Mouse (Mus musculus): ENCODE measurements around the gene Anxa9.
A peak's percentile ranks its signal among the peaks of the same experiment; 100 is the strongest.

Gene Anxa9

GRCm38 (mm10) chr3:95313476-95313875 is 6.5 kb upstream of the Anxa9 start:
- DNase-seq = no peak

DNA sequence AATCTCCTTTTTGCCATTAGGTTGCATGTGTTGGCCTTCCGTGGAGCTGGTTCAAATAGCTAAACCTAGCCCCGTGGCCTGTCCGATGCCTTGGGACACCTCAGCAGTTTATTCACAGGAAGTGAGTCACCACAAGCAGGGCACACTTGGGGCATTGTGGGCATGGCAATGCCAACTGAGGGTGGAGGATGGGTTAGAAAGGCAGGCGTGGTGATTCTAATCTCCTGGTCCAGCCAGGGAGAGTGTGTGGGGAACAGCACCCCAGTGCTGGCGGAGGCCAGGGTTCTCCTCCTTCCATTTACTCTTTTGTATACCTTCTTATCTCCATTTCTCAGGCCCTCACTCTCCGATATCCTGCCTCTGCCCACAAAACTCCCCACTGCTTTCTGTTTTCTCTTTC is 5.6 kb upstream of the Anxa9 start:
- no peak for DNase-seq

- DNase-seq = peak; percentile 71
Measured at GRCm38 (mm10) chr3:95310968-95311882, 4.2 kb upstream of the Anxa9 start.

- no peak for DNase-seq
Measured at GRCm38 (mm10) chr3:95310496-95310895, 3.5 kb upstream of the Anxa9 start.

DNA sequence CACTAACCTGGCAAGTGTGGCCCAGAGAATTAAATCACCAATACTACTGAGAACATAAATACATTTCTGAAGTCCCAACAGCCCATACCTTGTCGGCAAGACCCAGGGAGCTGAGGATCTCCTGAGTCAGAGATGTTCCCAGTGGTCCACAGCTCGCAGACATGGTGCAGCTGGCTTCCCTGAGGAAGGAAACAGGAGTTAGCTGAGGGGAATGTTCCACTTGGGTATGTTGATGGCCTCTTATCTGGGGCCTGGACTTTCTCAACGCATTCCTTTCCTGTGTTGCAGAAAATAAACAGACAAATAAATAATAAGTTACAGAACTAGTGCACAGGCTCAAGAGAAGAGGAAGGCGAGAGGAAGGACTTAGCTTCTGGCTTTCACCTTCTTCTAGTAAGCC is 732 bp downstream of the Anxa9 start:
- no peak for DNase-seq

- DNase-seq = no peak
Measured at GRCm38 (mm10) chr3:95301204-95301796, 5.7 kb downstream of the Anxa9 start.

DNA sequence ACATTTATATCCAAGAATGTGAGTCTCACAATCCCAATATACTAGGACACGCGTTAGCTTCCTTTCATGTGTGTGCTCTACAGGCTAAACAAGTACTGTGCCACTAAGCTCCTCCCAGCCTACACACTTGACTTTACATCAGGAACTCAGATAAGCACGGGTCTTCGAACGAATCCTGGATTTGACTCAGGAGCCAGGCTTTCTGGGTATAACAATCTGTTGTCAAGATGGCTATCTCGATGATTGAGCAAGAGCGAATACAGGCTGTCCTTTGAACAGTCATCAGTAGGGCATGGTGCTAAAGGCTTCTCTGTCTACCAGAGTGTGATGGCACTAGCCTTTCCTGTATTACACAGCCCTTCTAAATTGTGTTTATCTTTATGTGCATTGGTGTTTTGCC is 9.0 kb downstream of the Anxa9 start:
- DNase-seq = no peak

DNA sequence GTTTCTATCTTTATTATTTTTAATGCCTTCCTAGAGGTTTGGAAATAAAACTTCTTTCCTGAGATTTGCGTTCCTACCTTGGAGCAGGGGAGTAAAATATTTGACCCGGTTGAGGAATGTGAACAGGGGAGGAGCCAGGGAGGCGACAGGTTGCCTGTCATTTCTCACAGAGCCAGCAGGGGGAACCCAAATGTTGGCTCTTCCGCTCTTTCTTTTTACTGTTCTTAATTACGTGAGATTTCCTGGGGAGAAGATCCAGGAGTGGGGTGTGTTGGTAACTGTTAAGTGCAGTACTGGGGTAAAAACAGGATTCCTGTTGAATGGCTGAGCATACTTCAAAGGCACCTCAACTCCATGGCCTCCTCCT is 10.9 kb downstream of the Anxa9 start:
- DNase-seq = no peak

GRCm38 (mm10) chr3:95295321-95296102 is 11.5 kb downstream of the Anxa9 start:
- DNase-seq = no peak

GRCm38 (mm10) chr3:95294718-95295117 is 12.3 kb downstream of the Anxa9 start:
- DNase-seq = no peak

- no peak for DNase-seq
Measured at GRCm38 (mm10) chr3:95294316-95294715, 12.7 kb downstream of the Anxa9 start.

GRCm38 (mm10) chr3:95293537-95293936 is 13.4 kb downstream of the Anxa9 start:
- no peak for DNase-seq

GRCm38 (mm10) chr3:95292899-95293298 is 14.1 kb downstream of the Anxa9 start:
- DNase-seq = no peak

DNA sequence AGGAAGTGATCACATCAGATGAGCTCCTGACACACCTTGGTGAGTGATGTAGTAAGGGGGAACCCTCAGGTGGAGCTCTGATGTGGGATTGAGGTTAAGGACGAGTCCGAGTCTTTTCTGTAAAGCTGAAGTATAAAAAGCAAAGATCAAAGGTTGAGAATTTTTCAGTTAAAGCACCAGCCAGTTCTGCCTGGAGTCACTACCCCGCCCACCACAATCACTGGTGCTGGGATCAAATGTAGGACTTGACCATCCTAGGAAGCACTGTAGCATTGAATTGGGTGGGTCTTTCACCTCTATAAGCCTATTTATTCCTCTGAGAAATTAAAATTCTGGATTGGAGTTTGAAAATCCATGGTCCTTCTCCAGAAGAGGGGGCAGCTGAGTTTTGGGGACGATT is 15.9 kb downstream of the Anxa9 start:
- DNase-seq = no peak

DNA sequence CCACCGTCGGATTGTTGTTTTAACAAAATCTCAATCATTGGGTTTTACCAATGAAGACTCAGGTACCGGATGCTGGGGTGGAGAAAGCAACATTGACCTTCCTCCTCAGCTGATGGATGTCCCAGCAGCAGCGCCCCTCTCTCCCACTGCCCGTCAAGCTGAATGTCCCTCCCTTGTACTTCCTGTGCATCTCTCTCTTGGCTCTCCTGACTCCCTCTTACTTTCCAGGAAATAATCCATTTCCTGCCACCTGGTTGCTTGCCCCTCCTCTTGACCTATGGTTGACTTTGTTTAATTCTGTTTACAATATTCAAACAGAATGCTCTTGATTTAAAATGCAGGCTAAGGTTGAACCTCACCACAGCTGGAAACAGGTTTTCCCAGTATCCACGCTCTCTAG is 16.8 kb downstream of the Anxa9 start:
- DNase-seq = no peak

DNA sequence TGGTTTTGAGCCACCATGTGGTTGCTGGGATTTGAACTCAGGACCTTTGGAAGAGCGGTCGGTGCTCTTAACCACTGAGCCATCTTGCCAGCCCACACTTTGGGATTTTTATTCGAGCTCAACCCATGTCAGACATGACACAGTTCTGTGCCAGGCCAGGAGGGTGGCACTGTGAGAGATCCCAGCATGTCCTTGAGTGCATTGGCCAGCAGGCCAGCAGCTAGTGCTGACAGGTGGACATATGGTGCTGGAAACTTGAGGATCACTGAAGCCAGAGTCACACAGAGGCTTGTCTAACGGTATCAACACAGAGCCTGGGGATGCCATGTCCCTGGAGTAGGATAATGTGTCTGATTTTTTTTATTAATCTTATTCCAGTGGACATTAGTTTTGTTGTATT is 17.6 kb downstream of the Anxa9 start:
- peak; percentile 92 for DNase-seq

DNA sequence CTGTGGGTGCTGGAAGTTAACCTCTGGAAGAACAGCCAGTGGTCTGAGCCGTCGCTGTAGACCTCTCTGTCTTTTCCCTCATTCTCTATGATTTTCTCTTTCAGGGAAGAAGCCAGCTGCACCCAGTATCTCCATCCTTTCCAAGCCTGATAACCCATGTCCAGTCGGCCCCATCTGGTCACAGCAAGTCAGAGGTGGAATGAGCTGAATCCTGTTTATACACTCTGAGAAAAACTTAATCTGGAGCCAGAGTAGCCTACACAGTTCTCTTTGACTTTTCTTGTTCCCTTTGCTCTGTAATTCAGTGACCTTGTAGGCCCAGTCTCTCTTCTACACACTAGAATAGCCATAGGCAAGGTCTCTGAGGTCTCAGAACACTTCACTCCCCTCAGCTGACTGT is 19.4 kb downstream of the Anxa9 start:
- no peak for DNase-seq

- peak; percentile 22 for DNase-seq
Measured at GRCm38 (mm10) chr3:95286510-95286909, 20.5 kb downstream of the Anxa9 start.

DNA sequence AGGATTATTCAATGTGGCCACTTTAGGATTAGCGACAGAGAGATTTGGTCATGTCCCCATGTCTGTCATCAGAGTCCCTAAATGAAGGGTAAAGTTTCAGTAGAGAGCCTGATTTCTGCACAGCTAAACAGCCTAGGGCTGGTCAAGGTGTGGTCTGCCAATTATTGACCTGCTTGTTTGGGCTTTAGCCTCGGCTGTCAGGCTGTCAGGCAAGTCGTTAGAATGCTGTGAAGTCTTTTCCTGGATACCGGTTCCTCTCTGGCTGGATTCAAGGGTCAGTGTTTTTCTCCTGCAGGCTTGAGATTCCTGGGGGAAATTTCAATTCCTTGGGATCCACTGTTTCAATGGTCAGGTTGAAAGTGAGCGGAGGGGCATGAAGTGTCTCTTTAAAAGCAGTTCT is 21.0 kb downstream of the Anxa9 start:
- DNase-seq = no peak

DNA sequence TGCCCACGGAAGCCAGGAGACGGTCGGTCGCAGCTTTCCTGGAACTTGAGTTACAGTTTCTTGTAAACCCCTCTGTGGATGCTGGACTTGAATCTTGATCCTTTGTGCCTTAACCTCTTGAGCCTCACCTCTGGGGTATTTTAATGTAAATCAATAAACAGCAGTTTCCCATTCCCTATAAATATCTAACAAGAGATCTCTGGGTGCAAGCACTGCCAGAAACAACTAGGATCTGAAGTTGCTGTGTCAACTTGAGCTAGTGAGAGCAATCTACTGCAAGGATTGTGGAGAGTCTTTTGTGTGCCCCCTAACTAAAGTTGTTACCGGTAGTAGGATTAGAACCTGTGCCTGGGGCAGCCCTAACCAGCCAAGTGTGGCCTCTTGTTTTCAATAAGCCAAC is 21.6 kb downstream of the Anxa9 start:
- DNase-seq = peak; percentile 22

DNA sequence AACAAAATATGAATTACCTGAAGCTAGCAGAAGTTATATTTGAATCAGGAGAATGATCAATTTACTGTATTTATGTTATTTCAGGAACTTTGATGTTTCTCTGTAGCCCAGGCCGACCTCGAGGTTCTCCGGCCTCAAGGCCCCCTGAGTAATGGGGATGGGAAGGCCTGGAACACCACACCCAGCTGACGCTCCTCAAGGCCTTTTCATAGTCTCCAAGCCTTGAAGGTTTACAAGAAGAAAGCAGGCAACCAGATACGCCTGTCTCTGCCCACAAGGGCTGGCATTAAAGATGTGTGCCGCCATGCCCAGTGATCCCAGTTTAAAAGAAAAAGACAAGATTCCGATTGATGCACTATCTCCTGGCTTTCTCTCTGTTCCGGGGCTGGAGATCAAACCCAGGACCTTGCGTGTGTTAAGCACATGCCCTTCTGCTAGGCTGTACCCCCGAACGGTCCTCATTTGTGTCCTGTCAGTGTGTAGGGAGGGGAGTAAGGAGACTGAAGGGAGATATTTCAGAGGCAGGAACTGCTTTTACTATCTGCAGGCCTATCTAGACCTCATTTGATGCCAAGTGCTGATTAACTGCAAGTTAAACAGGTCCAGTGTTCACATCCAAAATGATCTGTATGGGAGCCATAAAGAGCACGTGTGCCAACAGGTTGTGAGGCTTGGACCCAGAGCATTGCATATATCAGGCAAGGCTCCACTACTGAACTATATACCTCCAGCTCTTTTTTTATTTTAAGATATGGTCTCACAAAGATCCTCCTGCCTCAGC is 22.3 kb downstream of the Anxa9 start:
- DNase-seq = peak; percentile 24

GRCm38 (mm10) chr3:95284062-95284461 is 22.9 kb downstream of the Anxa9 start:
- peak; percentile 54 for DNase-seq

DNA sequence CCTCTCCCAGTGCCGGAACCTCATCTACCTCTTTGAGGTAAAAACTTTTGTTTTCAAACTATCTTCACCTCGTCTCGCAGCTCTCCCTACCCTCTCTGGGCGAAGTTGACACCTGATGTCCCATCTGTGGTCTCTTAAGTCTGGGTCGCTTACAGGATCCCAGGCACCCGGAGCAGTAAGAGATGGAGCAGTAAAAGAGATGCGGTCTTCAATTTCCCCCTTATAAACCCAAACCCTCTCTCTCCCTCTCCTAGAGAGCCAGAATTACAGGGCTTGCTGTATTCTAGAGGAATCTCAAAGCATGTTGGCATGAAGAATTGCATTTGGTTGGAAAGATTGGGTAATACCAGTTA is 23.4 kb downstream of the Anxa9 start:
- DNase-seq = no peak
